Mouse (Mus musculus) liver, postnatal 0 days (tissue): ENCODE data around the gene Tmem156.

Source experiments
- CTCF ChIP-seq: sonication (generic); IDR thresholded peaks from 2 replicates; pipeline ENCODE4 v1.5.1; 2016; ENCODE audit warnings: antibody characterized with exemption, low read depth
- EP300 ChIP-seq: IDR thresholded peaks from 2 replicates; pipeline ENCODE4 v1.6.1; 2016; ENCODE audit warnings: antibody characterized with exemption, low read depth, mild to moderate bottlenecking

GRCm38 (mm10) chr5:65062236-65062635 lies 29.7 kb downstream of the Tmem156 start:
- TF ChIP-seq CTCF (no peak), EP300 (no peak)
